Mouse (Mus musculus) olfactory bulb, adult 2 months (tissue): ENCODE data around the gene Trak1. TPM values are rescaled to one million over a fixed set of nuclear protein-coding genes. Genes with fewer than 3 reads are reported as not detected.

Source experiments
- H3K27ac ChIP-seq: fragments of 200-500 bp; 2 replicates; pipeline ENCODE4 v1.5.1; 2012; ENCODE audit warnings: low read depth, low read length; ENCODE audit not compliant: insufficient read depth
- H3K4me1 ChIP-seq: fragments of 200-500 bp; 2 replicates; pipeline ENCODE4 v1.6.1; 2012; ENCODE audit warnings: low read length; ENCODE audit not compliant: control insufficient read depth, insufficient read depth
- H3K4me3 ChIP-seq: fragments of 200-500 bp; 2 replicates; pipeline ENCODE4 v1.5.1; 2012; ENCODE audit warnings: mild to moderate bottlenecking, low read depth, low read length, moderate library complexity; ENCODE audit not compliant: insufficient read depth
- CTCF ChIP-seq: fragments of 200-500 bp; IDR thresholded peaks from 2 replicates; pipeline ENCODE4 v1.5.1; 2012; ENCODE audit warnings: low read depth, mild to moderate bottlenecking, low read length, moderate library complexity; ENCODE audit not compliant: insufficient read depth
- POLR2A ChIP-seq: fragments of 200-500 bp; IDR thresholded peaks from 2 replicates; pipeline ENCODE4 v1.6.1; 2012; ENCODE audit warnings: mild to moderate bottlenecking, low read depth, low read length, moderate library complexity; ENCODE audit not compliant: insufficient read depth
- WGBS: fragments of 180-500 bp; shearing (Covaris S2); methylation state at CpG from one replicate; pipeline ENCODE4 v1.1.7; 2018; 5-methylcytosine and 5-hydroxymethylcytosine counted together
- polyA plus RNA-seq: library from polyadenylated mRNA; stranded (reverse); fragments of >200 nt; gene quantifications from 2 replicates; pipeline ENCODE4 v1.2.4, GENCODE M21; 2012; ENCODE audit warnings: low replicate concordance; ENCODE audit not compliant: missing spikeins, insufficient read depth, insufficient read length

The Trak1 gene
- polyA plus RNA-seq, 1 experiment = not detected

- TF ChIP-seq POLR2A = no peak
- TF ChIP-seq CTCF = no peak
- 79% methylated on average over 13 of the region's 13 CpGs for WGBS
- no peak overlapping the region for H3K27ac ChIP-seq
- peaks cover 22% of the 10 kb centered on the region for H3K4me1 ChIP-seq
- H3K4me3 ChIP-seq = no peak overlapping the region
Measured at GRCm38 (mm10) chr9:121456739-121457515, 159.6 kb downstream of the Trak1 start.

- Histone ChIP-seq H3K4me3 (no peak overlapping the region), H3K27ac (no peak overlapping the region), H3K4me1 (peaks cover 12% of the 10 kb centered on the region)
- TF ChIP-seq CTCF (peak; percentile 84), POLR2A (no peak)
- 32% methylated on average over 8 of the region's 8 CpGs for WGBS
Measured at GRCm38 (mm10) chr9:121458466-121458865, 161.2 kb downstream of the Trak1 start.

DNA sequence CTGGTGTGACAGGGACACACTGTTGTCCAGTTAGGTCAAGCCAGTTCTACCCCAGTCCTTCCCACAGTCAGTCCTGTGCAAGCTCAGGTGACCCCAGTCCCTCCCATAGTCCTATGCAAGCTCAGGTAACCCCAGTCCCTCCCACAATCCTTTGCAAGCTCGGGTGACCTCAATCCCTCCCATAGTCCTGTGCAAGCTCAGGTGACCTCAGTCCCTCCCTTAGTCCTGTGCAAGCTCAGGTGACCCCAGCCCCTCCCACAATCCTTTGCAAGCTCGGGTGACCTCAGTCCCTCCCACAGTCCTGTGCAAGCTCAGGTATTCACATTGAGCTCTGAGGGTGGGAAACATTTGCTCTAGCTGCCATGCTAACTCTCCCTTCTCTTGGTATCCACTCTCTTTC, 162.6 kb downstream of the Trak1 start:
- TF ChIP-seq POLR2A (no peak), CTCF (no peak)
- H3K4me1 ChIP-seq = peaks cover 2% of the 10 kb centered on the region; the same call in 1 of the 2 replicates
- H3K4me3 ChIP-seq = no peak overlapping the region
- H3K27ac ChIP-seq = no peak overlapping the region
- 78% methylated on average over 2 of the region's 2 CpGs for WGBS

GRCm38 (mm10) chr9:121460527-121460926, 163.2 kb downstream of the Trak1 start:
- TF ChIP-seq CTCF (no peak), POLR2A (no peak)
- 79% methylated on average over 16 of the region's 16 CpGs for WGBS
- Histone ChIP-seq H3K27ac (no peak overlapping the region), H3K4me1 (peaks cover 2% of the 10 kb centered on the region; the same call in 1 of the 2 replicates), H3K4me3 (no peak overlapping the region)

GRCm38 (mm10) chr9:121467460-121467859, 170.2 kb downstream of the Trak1 start:
- no peak overlapping the region for H3K27ac ChIP-seq
- TF ChIP-seq POLR2A (no peak), CTCF (no peak)

GRCm38 (mm10) chr9:121469711-121470110, 172.4 kb downstream of the Trak1 start:
- TF ChIP-seq POLR2A (no peak), CTCF (no peak)
- H3K4me3 ChIP-seq = no peak overlapping the region
- peaks cover 14% of the 10 kb centered on the region for H3K4me1 ChIP-seq
- WGBS = 62% methylated on average over 6 of the region's 6 CpGs
- no peak overlapping the region for H3K27ac ChIP-seq

More at GRCm38 (mm10) chr9:121467460-121467859, 170.2 kb downstream of the Trak1 start:
- H3K4me3 ChIP-seq = no peak overlapping the region
- WGBS = 37% methylated on average over 11 of the region's 11 CpGs
- peaks cover 14% of the 10 kb centered on the region for H3K4me1 ChIP-seq

DNA sequence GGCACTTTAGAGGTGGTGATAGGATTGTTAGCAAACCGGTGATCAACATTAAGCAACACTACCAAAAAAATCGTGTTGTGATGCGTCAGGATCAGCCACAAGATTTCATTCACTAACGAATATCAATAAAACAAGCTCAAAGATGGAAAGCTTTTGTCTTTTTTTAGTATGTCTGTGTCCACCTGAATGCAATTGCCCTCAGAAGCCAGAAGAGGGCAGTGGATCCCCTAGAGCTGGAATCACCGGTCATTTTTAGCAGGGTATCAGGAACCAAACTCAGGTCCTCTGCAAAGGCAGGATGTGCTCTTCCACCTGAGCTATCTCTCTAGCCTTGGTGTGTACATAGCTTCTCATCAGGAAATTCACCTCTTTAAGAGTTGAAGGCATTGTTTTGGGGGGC, 177.5 kb downstream of the Trak1 start:
- H3K27ac ChIP-seq = no peak overlapping the region
- peaks cover 7% of the 10 kb centered on the region for H3K4me1 ChIP-seq
- TF ChIP-seq POLR2A (no peak), CTCF (no peak)
- WGBS = 88% methylated on average over 5 of the region's 5 CpGs
- H3K4me3 ChIP-seq = no peak overlapping the region

DNA sequence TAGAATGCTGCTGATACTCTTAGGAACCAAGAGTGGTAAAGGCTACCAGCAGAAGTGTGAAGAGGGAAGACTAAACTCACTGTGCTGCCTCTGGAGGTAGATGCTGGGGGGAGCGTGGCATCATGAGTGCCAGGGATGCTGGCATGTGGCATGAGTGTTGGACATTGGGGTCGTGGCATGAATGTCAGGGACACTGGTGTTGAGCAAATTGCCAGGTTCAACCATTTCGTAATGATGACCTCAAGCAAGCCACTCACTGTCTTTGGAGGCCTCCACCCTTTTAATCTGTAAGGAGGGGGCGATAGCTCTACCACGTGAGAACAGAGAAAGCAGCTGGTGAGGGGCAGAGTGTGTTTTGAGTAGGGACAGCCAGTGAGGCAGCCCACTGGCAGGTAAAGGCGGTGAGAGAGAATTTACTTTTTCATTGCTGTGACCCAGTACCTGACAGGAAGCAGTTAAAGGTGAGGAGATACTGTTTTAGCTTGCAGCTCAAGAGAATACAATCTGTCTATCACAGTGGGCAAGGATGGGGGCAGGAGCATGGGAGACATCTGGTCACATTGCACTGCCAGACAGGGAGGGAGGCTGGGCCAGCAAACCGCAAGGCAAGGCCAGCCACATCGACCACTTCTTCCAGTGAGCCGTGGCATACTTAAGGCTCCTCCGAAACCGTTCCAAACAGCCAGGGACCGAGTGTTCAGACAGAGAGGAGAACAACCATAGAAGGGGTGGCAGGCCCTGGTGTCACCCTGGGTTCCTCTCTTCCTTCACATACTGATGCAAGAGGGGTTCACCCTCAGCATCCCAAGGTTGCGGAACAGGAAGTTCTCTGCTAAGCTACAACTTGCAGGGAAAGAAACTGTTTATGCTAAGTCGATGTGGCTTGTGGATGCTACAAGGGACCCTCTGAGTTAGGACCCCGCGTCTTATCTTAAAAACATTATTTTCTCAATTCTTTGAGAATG, 178.5 kb downstream of the Trak1 start:
- no peak overlapping the region for H3K4me3 ChIP-seq
- TF ChIP-seq CTCF = no peak
- no peak for TF ChIP-seq POLR2A
- H3K27ac ChIP-seq = no peak overlapping the region
- WGBS = 69% methylated on average over 16 of the region's 16 CpGs
- H3K4me1 ChIP-seq = peaks cover 7% of the 10 kb centered on the region
